Mouse (Mus musculus): ENCODE measurements around the gene Tenm4. TPM values are rescaled to one million over a fixed set of nuclear protein-coding genes. Genes with fewer than 3 reads are reported as not detected.

The Tenm4 gene
- polyA plus RNA-seq, 2 experiments: 0.11 to 0.28 TPM

DNA sequence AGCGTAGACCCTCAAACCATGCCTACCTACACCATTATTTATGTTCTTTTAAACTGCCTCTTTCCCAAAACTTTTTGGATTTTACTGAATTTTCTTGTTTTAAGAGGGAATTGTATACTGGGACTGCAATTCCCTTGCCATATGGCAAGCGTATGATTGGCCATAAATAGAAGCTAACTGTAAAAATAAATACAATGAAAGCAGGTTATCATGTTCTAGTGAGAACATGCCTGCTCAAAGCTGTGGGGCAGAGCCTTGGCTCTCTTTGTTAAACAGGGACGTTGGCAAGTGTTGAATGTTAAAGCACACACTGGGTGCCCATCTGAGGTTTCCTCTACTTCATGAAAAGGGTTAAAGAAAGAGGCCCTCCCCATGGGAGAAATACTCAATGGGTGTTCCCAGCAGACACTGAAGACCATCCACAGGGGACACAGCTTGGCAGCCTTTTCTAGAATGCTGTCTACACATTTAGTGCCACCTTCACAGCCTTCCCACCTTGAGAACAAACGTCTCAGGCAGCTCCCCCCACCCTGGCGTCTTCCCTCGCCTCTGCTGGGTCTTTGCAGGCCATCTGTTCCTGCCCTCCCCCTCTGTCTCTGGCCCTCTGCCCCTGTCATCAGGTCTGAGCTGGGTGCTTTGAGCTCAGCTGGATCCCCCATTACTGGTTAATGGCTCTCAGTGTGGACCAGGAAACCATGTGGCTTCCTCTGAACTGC is 480.7 kb downstream of the Tenm4 start:
- ATAC-seq (ENCODE audit: insufficient read depth) (no peak), DNase-seq (ENCODE audit: low read depth in 3 of 3, low spot score in 3 of 3) (no peak)
- no peak overlapping the region for H3K27ac ChIP-seq
- no peak overlapping the region for H3K4me2 ChIP-seq (ENCODE audit: low read depth)
- H3K36me3 ChIP-seq (replicated peaks; ENCODE audit: control insufficient read depth, insufficient read depth, low read depth): no peaks in the 10 kb centered on the region
- H3K9ac ChIP-seq (replicated peaks): no peak overlapping the region
- WGBS (ENCODE audit: insufficient replicate concordance): 26% methylated on average over 6 of the region's 6 CpGs
- no peaks in the 10 kb centered on the region for H3K4me1 ChIP-seq (replicated peaks; ENCODE audit: control insufficient read depth in 2 of 2, insufficient read depth in 2 of 2, low read length in 1 of 2)
- no peaks in the 10 kb centered on the region for H3K9me3 ChIP-seq (ENCODE audit: control insufficient read depth, low read length)
- H3K4me3 ChIP-seq (ENCODE audit: insufficient read depth in 1 of 2, low read depth in 2 of 2, low read length in 2 of 2): no peak overlapping the region
- H3K27me3 ChIP-seq (ENCODE audit: control insufficient read depth, insufficient read depth, low read length): no peaks in the 10 kb centered on the region
- no peak for TF ChIP-seq EP300 (IDR thresholded peaks at IDR 0.05; ENCODE audit: low read depth)

DNA sequence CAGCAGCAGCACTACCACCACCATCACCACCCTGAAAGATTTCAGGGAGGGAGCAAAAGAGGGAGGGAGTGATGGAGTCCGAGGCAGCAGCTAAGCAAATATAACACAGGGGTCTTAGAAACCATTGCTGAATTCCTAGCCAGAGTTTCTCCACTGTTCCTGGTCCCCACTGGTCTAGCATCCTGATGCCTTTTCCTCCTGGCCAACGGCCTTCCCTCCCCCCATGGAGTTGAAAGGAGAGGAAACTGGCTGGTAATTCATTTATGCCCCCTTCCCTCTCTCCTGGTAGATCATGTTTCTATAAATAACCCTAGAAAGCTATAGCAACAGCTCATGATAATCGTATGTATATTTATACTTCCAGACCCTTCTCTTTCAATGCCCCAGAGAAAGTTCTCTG is 481.8 kb downstream of the Tenm4 start:
- ATAC-seq (ENCODE audit: insufficient read depth) (no peak), DNase-seq (ENCODE audit: low read depth in 3 of 3, low spot score in 3 of 3) (no peak)
- WGBS (ENCODE audit: insufficient replicate concordance): 11% methylated on average over 3 of the region's 3 CpGs

DNA sequence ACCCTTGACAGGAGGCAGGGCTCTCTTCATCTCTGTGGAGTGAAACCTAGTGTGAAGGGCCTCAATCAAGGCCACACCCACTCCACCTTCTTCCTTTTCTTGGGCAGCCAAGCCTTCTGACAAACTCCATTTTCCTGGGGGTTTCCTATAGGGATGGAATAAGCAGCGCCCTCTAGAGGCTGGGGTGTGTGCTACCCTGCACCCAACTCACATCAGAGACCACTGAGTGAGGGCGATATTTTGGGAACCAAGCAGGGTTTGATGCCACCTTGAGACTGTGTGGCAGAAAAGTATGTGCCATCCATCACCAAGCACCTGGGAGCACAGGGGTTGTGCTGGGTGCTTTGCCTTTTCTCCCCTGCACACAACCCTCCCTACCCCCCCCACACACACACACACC is 483.2 kb downstream of the Tenm4 start:
- no peak overlapping the region for H3K4me2 ChIP-seq (ENCODE audit: low read depth)
- no peaks in the 10 kb centered on the region for H3K9me3 ChIP-seq (ENCODE audit: control insufficient read depth, low read length)
- no peak for TF ChIP-seq EP300 (IDR thresholded peaks at IDR 0.05; ENCODE audit: low read depth)
- peak; percentile 56 for TF ChIP-seq CTCF (IDR thresholded peaks at IDR 0.05; ENCODE audit: low read depth)
- DNase-seq (ENCODE audit: low read depth in 3 of 3, low spot score in 3 of 3): no peak
- H3K27me3 ChIP-seq (ENCODE audit: control insufficient read depth, insufficient read depth, low read length): no peaks in the 10 kb centered on the region
- H3K36me3 ChIP-seq (replicated peaks; ENCODE audit: control insufficient read depth, insufficient read depth, low read depth): no peaks in the 10 kb centered on the region
- ATAC-seq (ENCODE audit: insufficient read depth): no peak
- 31% methylated on average over 2 of the region's 2 CpGs for WGBS (ENCODE audit: insufficient replicate concordance)
- H3K4me1 ChIP-seq (replicated peaks; ENCODE audit: control insufficient read depth in 2 of 2, insufficient read depth in 2 of 2, low read length in 1 of 2): no peaks in the 10 kb centered on the region
- no peak overlapping the region for H3K27ac ChIP-seq
- H3K4me3 ChIP-seq (ENCODE audit: insufficient read depth in 1 of 2, low read depth in 2 of 2, low read length in 2 of 2): no peak overlapping the region
- H3K9ac ChIP-seq (replicated peaks): no peak overlapping the region

More for the DNA sequence above, 481.8 kb downstream of the Tenm4 start:
- no peaks in the 10 kb centered on the region for H3K36me3 ChIP-seq (replicated peaks; ENCODE audit: control insufficient read depth, insufficient read depth, low read depth)
- no peaks in the 10 kb centered on the region for H3K9me3 ChIP-seq (ENCODE audit: control insufficient read depth, low read length)
- TF ChIP-seq EP300 (IDR thresholded peaks at IDR 0.05; ENCODE audit: low read depth): no peak
- no peak for TF ChIP-seq CTCF (IDR thresholded peaks at IDR 0.05; ENCODE audit: low read depth)
- H3K27me3 ChIP-seq (ENCODE audit: control insufficient read depth, insufficient read depth, low read length): no peaks in the 10 kb centered on the region
- H3K9ac ChIP-seq (replicated peaks): no peak overlapping the region
- H3K4me1 ChIP-seq (replicated peaks; ENCODE audit: control insufficient read depth in 2 of 2, insufficient read depth in 2 of 2, low read length in 1 of 2): no peaks in the 10 kb centered on the region
- H3K27ac ChIP-seq: no peak overlapping the region
- H3K4me3 ChIP-seq (ENCODE audit: insufficient read depth in 1 of 2, low read depth in 2 of 2, low read length in 2 of 2): no peak overlapping the region
- no peak overlapping the region for H3K4me2 ChIP-seq (ENCODE audit: low read depth)

DNA sequence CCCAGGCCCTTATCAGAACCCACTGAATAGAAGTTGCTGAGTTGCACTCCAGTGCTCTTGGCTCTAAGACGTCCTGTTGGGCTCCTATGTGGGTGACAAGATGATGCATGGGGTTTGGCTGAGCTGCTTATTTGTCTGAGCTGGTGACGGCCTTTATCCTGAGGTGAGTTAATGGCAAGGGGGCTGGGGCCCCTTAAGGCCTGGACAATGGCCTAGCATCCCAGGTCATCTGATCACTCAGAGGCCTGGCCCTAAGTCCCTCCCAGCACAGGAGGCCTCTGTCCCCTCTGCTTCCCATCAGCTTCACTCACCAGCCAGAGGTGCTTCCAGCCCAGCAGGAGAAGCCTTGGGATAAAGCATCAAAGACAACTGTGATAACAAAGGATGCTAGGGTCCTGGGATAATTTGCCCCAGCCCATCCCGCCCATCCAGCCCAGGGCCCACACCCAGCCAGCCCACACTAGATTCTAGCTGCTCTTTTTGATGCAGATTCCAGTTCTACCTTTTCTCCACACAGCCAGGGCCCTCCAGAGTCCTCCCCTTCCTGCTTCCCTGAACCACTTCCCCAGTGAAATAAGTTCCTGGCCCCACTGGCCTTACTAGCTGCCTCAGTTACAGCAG is 484.2 kb downstream of the Tenm4 start:
- Histone ChIP-seq H3K36me3 (replicated peaks; ENCODE audit: control insufficient read depth, insufficient read depth, low read depth) (no peaks in the 10 kb centered on the region), H3K4me3 (ENCODE audit: insufficient read depth in 1 of 2, low read depth in 2 of 2, low read length in 2 of 2) (no peak overlapping the region), H3K4me2 (ENCODE audit: low read depth) (no peak overlapping the region), H3K9ac (replicated peaks) (no peak overlapping the region), H3K4me1 (replicated peaks; ENCODE audit: control insufficient read depth in 2 of 2, insufficient read depth in 2 of 2, low read length in 1 of 2) (no peaks in the 10 kb centered on the region), H3K27me3 (ENCODE audit: control insufficient read depth, insufficient read depth, low read length) (no peaks in the 10 kb centered on the region), H3K9me3 (ENCODE audit: control insufficient read depth, low read length) (no peaks in the 10 kb centered on the region), H3K27ac (no peak overlapping the region)
- ATAC-seq (ENCODE audit: insufficient read depth) (no peak), DNase-seq (ENCODE audit: low read depth in 3 of 3, low spot score in 3 of 3) (no peak)
- TF ChIP-seq CTCF (IDR thresholded peaks at IDR 0.05; ENCODE audit: low read depth) (no peak), EP300 (IDR thresholded peaks at IDR 0.05; ENCODE audit: low read depth) (no peak)
- WGBS (ENCODE audit: insufficient replicate concordance): 36% methylated on average over 3 of the region's 3 CpGs

DNA sequence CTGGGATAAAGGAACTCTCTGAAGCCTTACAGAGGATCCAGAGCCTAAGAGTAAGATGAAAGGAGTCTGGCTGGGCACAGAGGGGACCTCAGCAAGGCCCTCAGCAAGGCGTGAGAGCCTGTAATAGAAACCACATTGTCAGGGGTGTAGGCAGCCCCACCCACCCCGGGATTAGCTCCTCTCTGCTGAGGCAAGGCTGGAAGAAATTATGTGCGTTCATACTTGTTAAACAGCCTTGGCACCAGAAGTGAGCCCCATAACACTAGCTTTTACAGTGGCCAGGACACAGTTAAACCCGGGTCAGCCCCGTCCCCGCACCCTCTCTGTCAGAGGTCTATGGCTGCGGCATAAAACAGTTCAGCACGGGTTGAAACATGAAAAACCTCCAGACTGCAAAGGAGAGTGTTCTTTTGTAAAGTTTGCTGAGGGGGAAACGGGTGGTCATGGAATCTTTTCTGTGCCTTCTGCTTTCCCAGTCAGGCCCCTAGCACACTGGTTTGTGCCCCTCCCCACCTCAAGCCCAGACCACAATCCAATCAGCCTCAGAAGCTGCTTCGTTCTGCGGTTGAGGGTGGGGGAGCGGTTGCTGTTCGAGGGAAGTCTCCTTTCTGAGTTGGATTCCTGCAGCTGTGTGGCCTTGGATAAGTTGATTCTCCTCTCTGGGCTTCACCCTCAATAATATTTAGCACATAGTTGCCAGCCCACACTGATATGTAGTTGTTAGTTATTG is 486.2 kb downstream of the Tenm4 start:
- H3K27ac ChIP-seq: no peak overlapping the region
- TF ChIP-seq EP300 (IDR thresholded peaks at IDR 0.05; ENCODE audit: low read depth) (no peak), CTCF (IDR thresholded peaks at IDR 0.05; ENCODE audit: low read depth) (no peak)
- no peak for ATAC-seq (ENCODE audit: insufficient read depth)
- no peak for DNase-seq (ENCODE audit: low read depth in 3 of 3, low spot score in 3 of 3)
- no peaks in the 10 kb centered on the region for H3K36me3 ChIP-seq (replicated peaks; ENCODE audit: control insufficient read depth, insufficient read depth, low read depth)
- no peak overlapping the region for H3K4me3 ChIP-seq (ENCODE audit: insufficient read depth in 1 of 2, low read depth in 2 of 2, low read length in 2 of 2)
- H3K27me3 ChIP-seq (ENCODE audit: control insufficient read depth, insufficient read depth, low read length): no peaks in the 10 kb centered on the region
- H3K4me2 ChIP-seq (ENCODE audit: low read depth): no peak overlapping the region
- 8% methylated on average over 13 of the region's 13 CpGs for WGBS (ENCODE audit: insufficient replicate concordance)
- no peak overlapping the region for H3K9ac ChIP-seq (replicated peaks)
- H3K9me3 ChIP-seq (ENCODE audit: control insufficient read depth, low read length): no peaks in the 10 kb centered on the region
- H3K4me1 ChIP-seq (replicated peaks; ENCODE audit: control insufficient read depth in 2 of 2, insufficient read depth in 2 of 2, low read length in 1 of 2): no peaks in the 10 kb centered on the region

Data from liver, embryonic 14.5 days (tissue).